Mouse (Mus musculus): ENCODE data around the gene Mllt3.

GRCm38 (mm10) chr4:87860723-87861122 is 172.4 kb downstream of the Mllt3 start:
- TF ChIP-seq POLR2A (IDR thresholded peaks at IDR 0.05; ENCODE audit: control insufficient read depth in 1 of 2, insufficient read depth in 1 of 2, low read depth in 1 of 2, low read length in 2 of 2, poor library complexity in 1 of 2) (no peak), HCFC1 (IDR thresholded peaks at IDR 0.05; ENCODE audit: low read depth, low read length) (no peak), MYC (IDR thresholded peaks at IDR 0.05; ENCODE audit: low read depth, low read length) (no peak), RAD21 (IDR thresholded peaks at IDR 0.05; ENCODE audit: low read depth, low read length) (no peak), CTCF (IDR thresholded peaks at IDR 0.05 in 2 of 3, conservative IDR thresholded peaks at IDR 0.05 in 1 of 3; ENCODE audit: control insufficient read depth in 1 of 3, insufficient read depth in 1 of 3, low read depth in 2 of 3, low read length in 3 of 3, poor library complexity in 1 of 3, severe bottlenecking in 1 of 3) (no peak), EP300 (IDR thresholded peaks at IDR 0.05; ENCODE audit: low read depth in 1 of 2, low read length in 2 of 2) (no peak), MAFK (IDR thresholded peaks at IDR 0.05; ENCODE audit: borderline replicate concordance, low read depth, low read length) (no peak), USF1 (IDR thresholded peaks at IDR 0.05; ENCODE audit: low read depth, low read length) (no peak), CHD1 (IDR thresholded peaks at IDR 0.05; ENCODE audit: low read depth, low read length) (no peak)

All from MEL (cell line).